Mouse (Mus musculus): Measurements from ENCODE around the gene Tspan9.

DNA sequence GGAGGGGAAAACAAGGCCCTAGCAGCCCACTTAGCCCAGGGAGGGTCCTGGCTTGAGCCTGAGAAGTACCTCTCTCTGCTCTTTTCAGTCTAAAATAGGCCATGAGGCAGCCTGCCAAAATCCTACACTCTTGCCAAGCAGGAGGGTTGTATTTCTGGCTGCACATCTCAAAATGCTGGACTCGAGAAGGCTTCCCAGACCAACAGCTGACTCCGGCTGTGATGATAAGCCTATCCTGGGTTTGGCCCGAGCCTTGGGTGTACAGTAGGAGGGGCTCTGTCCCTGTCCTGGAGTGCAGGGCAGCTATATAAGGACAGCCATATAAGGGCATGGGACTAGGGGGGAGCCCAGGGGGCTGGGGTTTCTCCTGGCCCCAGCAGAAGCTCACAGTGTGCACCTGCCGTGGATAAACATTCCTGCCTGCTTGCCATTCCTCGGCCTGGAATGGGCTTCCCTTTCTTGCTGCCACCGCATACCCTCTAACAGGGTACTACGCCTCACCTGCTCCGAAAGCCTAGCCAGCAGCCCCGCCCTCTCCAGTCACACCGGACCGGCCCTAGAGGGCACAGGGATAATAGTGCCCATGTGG, 153.7 kb downstream of the Tspan9 start:
- TF ChIP-seq CTCF (IDR thresholded peaks at IDR 0.05; ENCODE audit: low read depth, low read length), result no peak
- no peak for TF ChIP-seq POLR2A (IDR thresholded peaks at IDR 0.05; ENCODE audit: extremely low read depth, insufficient read depth, low read length)
